Mouse (Mus musculus) megakaryocyte, embryonic 14.5 days (primary cell): ENCODE data around the gene Tmem37. TPM values are rescaled to one million over a fixed set of nuclear protein-coding genes. Genes with fewer than 3 reads are reported as not detected.

ENCODE experiments used
- H3K27me3 ChIP-seq: replicated peaks from 2 replicates; pipeline ENCODE3; 2012; ENCODE audit warnings: inconsistent platforms
- H3K36me3 ChIP-seq: replicated peaks from 2 replicates; pipeline ENCODE3; 2012; ENCODE audit warnings: low read length, inconsistent platforms, mixed read lengths
- H3K4me1 ChIP-seq: 2 replicates; pipeline ENCODE4 v1.6.1; 2012; ENCODE audit warnings: inconsistent platforms
- H3K4me3 ChIP-seq: replicated peaks from 2 replicates; pipeline ENCODE3; 2012; ENCODE audit warnings: moderate library complexity, mild to moderate bottlenecking, inconsistent platforms
- H3K9me3 ChIP-seq: 2 replicates; pipeline ENCODE4 v1.6.1; 2012; ENCODE audit warnings: inconsistent platforms
- FLI1 ChIP-seq: IDR thresholded peaks from 2 replicates; pipeline ENCODE4 v1.6.1; 2012; ENCODE audit warnings: low read length, inconsistent platforms, mixed read lengths
- GATA1 ChIP-seq: IDR thresholded peaks from 3 replicates; pipeline ENCODE4 v1.6.1; 2012; ENCODE audit warnings: mixed read lengths, low read length, inconsistent platforms, borderline replicate concordance
- polyA plus RNA-seq: library from polyadenylated mRNA; stranded (reverse); fragments of >175 nt; gene quantifications from 2 replicates; pipeline ENCODE4 v1.2.3, GENCODE M21; 2012; ENCODE audit warnings: low replicate concordance; ENCODE audit not compliant: insufficient read depth

The Tmem37 gene
- polyA plus RNA-seq, 1 experiment = 4.6 TPM

DNA sequence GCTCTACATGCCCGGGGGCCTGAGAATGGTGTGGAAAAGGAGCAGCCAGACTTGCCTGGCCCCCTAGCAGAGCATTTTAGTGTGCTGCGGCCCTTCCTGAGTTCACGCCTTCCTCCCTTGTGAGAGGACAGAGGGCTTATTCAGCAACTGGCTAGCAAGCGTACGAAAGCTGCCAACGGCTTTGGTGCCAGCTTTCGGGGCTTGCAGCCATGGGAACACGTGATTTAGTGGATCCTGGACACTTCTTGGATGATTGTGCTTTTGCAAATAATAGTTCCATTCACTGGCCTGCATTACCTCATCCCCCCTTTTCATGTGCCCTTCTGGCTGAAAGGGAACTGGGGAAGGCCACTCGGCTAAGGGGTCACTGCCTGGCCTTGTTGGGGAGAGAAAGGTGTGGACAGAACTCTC is 41.8 kb upstream of the Tmem37 start:
- peaks cover 89% of the 10 kb centered on the region for H3K36me3 ChIP-seq
- peaks cover 7% of the 10 kb centered on the region for H3K27me3 ChIP-seq
- peaks cover 57% of the 10 kb centered on the region for H3K4me1 ChIP-seq
- no peak overlapping the region for H3K4me3 ChIP-seq
- no peak for TF ChIP-seq GATA1
- TF ChIP-seq FLI1 = no peak
- peaks cover 21% of the 10 kb centered on the region for H3K9me3 ChIP-seq

DNA sequence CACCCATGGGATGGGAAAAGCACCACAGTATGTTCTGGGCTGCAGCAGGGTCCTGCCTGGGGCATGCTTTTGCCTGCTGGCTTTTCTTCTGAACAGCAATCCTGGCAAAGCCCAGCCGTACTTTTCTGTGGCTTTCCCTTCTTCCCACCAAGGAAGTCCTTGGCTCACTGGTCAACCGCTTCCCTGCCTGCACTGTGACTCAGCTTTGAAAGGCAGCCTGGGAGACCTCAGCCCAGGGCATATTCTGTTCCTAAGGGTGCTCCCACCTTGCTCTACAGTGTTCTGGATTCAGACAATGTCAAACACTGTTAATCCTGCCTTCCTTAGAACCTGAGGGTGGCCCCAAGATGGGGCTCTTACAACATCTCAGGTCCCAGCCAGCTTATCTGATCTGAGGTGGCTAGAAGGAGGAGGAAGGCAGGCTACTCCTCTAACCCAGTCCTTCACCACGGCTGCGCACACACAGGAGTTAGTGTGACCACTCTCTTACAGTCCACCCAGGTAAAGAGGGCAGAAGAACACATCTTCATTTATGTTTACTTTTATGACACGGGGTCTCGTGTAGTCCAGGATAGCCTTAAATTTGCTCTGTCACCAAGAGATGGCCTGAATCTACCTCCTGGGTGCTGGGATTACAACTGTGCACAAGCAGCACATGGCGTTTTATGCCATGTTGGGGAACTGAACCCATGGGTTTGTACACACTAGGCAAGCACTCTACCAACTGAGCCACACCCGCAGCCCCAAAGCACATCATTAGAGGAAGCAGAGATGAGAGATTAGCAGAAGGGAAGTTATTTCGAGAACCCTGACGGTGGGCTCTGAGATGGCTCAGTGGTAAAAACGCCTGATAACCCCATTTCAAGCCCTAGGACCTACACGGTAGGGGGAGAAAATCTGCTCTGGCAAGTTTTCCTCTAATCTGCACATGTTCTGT is 38.6 kb upstream of the Tmem37 start:
- Histone ChIP-seq H3K4me1 (peaks cover 29% of the 10 kb centered on the region), H3K27me3 (peaks cover 27% of the 10 kb centered on the region), H3K9me3 (peaks cover 21% of the 10 kb centered on the region), H3K4me3 (no peak overlapping the region), H3K36me3 (peaks cover 70% of the 10 kb centered on the region)
- TF ChIP-seq GATA1 (no peak), FLI1 (no peak)

DNA sequence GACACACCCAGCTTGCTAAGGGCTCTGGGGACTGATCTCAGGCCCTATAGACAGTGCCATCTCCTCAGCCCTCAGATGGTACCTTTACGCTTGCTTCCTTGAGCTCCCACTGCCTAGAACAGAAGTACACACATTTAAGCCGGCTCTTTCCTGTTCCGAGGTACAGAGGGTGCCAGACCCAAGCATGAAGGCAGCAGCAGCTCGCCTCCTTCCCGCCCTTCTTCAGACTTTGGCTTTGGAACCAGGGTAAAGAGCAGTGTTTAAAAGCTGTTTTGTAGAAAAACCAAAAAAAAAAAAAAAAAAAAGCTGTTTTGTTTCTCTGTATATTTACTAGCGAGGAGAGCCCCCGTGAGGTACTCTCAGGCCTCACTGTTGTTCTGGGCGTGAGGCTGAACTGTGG is 37.9 kb upstream of the Tmem37 start:
- H3K27me3 ChIP-seq = peaks cover 27% of the 10 kb centered on the region
- H3K36me3 ChIP-seq = peaks cover 62% of the 10 kb centered on the region
- peaks cover 24% of the 10 kb centered on the region for H3K4me1 ChIP-seq
- TF ChIP-seq GATA1 (no peak), FLI1 (no peak)
- H3K4me3 ChIP-seq = no peak overlapping the region
- H3K9me3 ChIP-seq = peaks cover 21% of the 10 kb centered on the region

DNA sequence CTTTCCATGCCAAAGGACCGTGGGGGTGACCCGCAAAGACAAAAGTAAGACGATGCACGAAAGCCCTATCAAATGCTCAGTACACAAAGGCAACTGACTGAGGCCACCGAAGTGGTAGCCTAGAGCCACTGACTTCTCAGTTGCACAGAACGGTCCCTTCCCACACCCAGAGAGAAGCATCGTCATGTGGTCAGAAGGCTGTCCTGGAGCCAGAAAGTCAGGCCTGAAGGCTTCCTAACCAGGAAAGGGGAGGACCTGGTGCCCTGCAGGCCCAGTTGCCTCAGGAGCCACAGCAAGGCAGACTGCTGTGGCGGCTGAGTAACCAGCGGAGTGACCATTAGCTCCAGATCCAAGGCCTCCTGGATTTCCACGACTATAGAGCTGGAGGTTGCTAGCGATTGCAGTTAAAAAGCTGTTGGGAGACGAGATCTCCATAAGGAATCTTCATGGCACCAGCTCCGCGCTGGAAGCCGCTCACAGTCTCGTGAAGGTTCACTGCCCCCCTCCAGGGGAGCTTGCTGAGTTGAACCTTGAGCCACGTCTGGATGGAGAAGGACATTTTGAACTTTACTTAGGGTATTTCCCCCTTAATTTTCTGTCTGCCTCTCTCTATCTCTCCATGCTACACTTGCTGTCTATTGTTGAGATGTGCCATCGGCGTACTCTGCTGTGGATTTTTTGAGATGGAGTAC is 36.0 kb upstream of the Tmem37 start:
- H3K36me3 ChIP-seq = peaks cover 43% of the 10 kb centered on the region
- peaks cover 24% of the 10 kb centered on the region for H3K4me1 ChIP-seq
- no peak overlapping the region for H3K4me3 ChIP-seq
- TF ChIP-seq FLI1 (no peak), GATA1 (no peak)
- H3K27me3 ChIP-seq = peaks cover 34% of the 10 kb centered on the region
- H3K9me3 ChIP-seq = peaks cover 13% of the 10 kb centered on the region

DNA sequence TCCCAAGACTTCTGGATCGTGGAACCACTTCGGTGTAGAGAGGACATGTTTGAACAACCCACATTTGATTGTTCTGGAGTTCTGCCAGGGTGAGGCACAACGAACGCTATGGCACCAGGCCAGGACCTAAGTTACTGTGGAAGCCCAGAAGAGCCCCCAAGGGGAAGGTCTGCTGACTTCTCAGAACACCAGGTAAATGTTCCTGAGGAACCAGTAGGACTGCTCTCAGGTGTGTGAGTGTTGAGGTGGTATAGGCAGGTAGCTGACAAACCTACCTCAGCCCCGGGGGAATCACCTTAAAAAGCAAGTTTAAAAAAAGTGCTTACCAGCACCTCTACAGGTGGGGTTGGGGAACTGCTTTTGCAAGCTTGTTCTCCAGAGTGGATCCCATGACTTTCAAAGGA is 31.7 kb upstream of the Tmem37 start:
- Histone ChIP-seq H3K4me3 (no peak overlapping the region), H3K4me1 (no peaks in the 10 kb centered on the region), H3K36me3 (no peaks in the 10 kb centered on the region), H3K9me3 (peaks cover 12% of the 10 kb centered on the region), H3K27me3 (peaks cover 63% of the 10 kb centered on the region)
- TF ChIP-seq FLI1 (no peak), GATA1 (no peak)

DNA sequence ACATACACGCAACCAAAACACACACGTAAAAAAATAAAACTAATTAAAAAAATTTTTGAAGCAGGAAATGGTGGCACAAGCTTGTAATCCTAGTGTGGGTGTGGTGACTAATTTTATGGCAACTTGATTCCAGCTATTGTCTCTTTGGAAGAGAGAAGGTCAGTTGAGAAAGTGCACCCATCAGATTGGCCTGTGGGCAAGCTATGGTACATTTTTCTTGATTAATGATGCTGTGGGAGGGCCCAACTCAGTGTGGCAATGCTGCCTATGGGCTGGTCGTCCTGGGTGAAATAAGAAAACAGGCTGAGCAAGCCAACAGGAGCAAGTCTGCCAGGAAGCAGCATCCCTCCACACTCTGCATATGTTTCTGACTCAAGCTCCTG is 27.3 kb upstream of the Tmem37 start:
- Histone ChIP-seq H3K4me1 (no peaks in the 10 kb centered on the region), H3K27me3 (peaks cover 50% of the 10 kb centered on the region)
- TF ChIP-seq GATA1 (no peak), FLI1 (no peak)

DNA sequence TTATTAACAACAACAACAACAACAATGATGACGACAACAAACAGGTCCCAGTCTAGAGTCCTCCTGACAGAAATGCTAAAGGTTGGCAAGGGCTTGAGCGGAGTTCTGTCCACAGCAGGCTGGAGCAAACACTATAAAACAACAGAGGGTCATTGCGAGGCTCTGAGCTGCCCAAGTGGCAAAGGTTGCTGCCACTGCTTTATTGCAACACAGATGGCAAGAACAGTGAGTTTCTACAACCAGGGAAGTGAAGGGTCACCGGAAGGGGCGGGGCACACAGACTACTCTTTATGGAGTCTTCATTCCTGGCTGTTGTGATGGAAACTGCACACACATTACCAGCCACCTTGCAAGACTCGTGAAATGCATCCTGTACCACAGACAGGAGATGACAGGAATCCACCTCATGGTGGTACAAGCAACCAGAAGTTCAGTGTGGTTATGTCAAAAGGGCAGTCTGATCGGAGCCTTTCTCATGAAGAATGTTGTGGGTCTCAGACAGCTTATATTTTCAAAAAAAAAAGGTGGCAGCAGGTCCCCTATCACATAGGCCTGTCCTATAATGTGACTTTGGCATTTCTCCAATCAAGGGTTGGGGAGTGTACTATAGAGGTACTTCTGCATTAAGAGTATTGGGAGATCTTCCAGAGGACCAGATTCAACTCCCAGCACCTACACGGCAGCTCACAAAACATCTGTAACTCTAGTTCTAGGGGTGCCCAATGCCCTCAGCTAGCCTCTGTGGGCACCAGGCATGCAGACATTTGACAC is 26.8 kb upstream of the Tmem37 start:
- Histone ChIP-seq H3K36me3 (no peaks in the 10 kb centered on the region), H3K9me3 (peaks cover 12% of the 10 kb centered on the region), H3K4me1 (no peaks in the 10 kb centered on the region), H3K4me3 (no peak overlapping the region), H3K27me3 (peaks cover 48% of the 10 kb centered on the region)
- no peak for TF ChIP-seq GATA1
- no peak for TF ChIP-seq FLI1

More for the DNA sequence above, 27.3 kb upstream of the Tmem37 start:
- Histone ChIP-seq H3K36me3 (no peaks in the 10 kb centered on the region), H3K9me3 (peaks cover 12% of the 10 kb centered on the region), H3K4me3 (no peak overlapping the region)

DNA sequence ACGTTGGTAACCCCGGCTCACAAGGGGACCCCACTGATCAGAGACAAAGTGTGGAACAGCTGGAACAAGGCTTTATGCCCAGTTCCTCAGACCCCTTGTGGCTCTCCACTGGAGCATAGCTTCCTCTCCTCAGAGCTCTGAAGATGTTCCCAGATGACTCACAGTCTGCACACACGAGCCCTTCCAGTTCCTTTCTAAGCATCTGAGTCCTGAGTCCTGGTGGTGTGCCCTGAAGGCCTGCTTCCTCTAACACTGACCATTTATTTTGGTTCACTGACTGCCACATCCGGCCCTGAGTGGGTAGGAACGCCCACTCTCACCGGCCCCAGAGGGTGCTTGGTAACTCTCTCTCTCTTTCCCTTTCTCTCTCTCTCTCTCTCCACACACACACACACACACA is 25.6 kb upstream of the Tmem37 start:
- Histone ChIP-seq H3K4me3 (no peak overlapping the region), H3K27me3 (peaks cover 42% of the 10 kb centered on the region), H3K9me3 (peaks cover 7% of the 10 kb centered on the region), H3K4me1 (peaks cover 4% of the 10 kb centered on the region), H3K36me3 (no peaks in the 10 kb centered on the region)
- no peak for TF ChIP-seq FLI1
- no peak for TF ChIP-seq GATA1

DNA sequence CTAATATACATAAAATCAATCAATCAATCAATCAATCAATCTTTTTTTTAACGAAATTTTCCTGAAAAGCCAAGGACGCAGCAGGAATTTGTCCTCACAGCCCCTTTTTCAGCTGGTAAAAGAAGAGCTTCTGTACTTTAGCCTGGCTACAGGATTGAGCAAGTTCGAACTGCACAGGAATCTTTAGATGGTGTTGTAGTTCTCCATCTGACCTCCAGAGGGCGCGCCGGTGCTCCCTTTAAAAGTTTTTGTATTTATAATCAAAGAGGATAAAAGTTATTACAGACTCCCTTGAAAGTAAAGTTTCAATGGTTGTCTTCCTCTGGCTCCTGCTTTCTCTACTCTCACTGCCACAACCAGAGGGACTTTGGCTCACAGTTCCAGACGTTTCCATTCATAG is 24.5 kb upstream of the Tmem37 start:
- TF ChIP-seq GATA1 = no peak
- TF ChIP-seq FLI1 = no peak
- H3K36me3 ChIP-seq = no peaks in the 10 kb centered on the region
- H3K4me3 ChIP-seq = no peak overlapping the region
- H3K27me3 ChIP-seq = peaks cover 31% of the 10 kb centered on the region
- peaks cover 7% of the 10 kb centered on the region for H3K9me3 ChIP-seq
- peaks cover 6% of the 10 kb centered on the region for H3K4me1 ChIP-seq
